Mouse (Mus musculus) liver, adult 2 months (tissue): ENCODE data around the gene Krt10.

Experiments
- CTCF ChIP-seq: fragments of 200-500 bp; IDR thresholded peaks from 2 replicates; pipeline ENCODE4 v1.5.1; 2011; ENCODE audit warnings: low read depth, low read length, control low read depth
- POLR2A ChIP-seq: fragments of 200-500 bp; IDR thresholded peaks from 2 replicates; pipeline ENCODE4 v1.6.1; 2011; ENCODE audit warnings: low read length, control low read depth; ENCODE audit not compliant: insufficient read depth; ENCODE audit errors: extremely low read depth

DNA sequence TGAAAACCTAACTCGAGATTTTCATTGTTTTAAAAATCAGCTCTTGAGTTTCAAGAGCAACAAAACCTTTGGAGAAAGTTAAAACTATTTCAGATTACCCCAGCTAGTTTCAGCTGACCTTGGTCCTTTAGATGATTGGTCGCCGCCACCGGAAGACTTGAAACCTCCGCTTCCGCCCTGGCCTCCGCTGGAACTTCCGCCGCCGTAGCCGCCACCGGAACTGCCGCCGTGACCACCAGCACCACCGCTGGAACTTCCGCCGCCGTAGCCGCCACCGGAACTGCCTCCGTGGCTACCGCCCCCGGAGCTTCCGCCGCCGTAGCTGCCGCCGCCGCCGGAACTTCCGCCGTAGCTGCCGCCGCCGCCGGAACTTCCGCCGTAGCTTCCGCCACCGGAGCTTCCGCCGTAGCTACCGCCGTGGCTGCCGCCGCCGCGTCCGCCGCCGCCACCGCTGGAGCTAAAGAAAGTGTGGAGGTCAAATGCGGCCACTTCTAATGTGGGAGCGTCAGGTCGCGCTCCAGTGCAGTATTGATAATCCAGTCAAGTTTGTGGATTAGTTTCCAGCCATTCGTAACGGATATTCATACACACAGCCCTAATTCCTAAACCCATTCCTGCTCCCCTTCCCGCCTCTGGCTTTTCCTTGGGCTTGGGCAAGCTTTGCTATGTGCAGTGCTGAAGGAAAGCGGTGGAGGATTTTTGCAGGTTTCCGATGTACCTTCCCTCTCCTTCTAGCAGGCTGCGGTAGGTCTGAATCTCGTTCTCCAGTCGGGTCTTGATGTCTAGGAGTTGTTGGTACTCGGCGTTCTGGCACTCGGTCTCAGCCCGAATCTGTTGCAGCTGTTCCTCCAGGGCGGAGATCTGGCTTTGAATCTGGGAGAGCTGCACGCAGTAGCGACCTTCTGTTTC lies 3.1 kb downstream of the Krt10 start:
- peak; percentile 65; the same call in 1 of the 2 replicates for TF ChIP-seq POLR2A
- no peak for TF ChIP-seq CTCF
